Mouse (Mus musculus) A20 (cell line): Measurements from ENCODE around the gene Pskh1.

Source experiments
- DNase-seq: peaks from one replicate; pipeline ENCODE4 v3.0.0-alpha.2; 2011; ENCODE audit warnings: low read depth, low spot score

Gene Pskh1

GRCm38 (mm10) chr8:105957813-105958212 lies 57.6 kb downstream of the Pskh1 start:
- no peak for DNase-seq

- DNase-seq: no peak
These were observed 59.1 kb downstream of the Pskh1 start for GRCm38 (mm10) chr8:105959350-105959749.

- DNase-seq: no peak
These were observed 60.9 kb downstream of the Pskh1 start for GRCm38 (mm10) chr8:105961101-105961500.

GRCm38 (mm10) chr8:105961536-105961935 lies 61.3 kb downstream of the Pskh1 start:
- DNase-seq: no peak

- DNase-seq: no peak
These were observed 64.4 kb downstream of the Pskh1 start for GRCm38 (mm10) chr8:105964506-105965265.

- no peak for DNase-seq
These were observed 65.1 kb downstream of the Pskh1 start for GRCm38 (mm10) chr8:105965266-105965904.

GRCm38 (mm10) chr8:105965905-105966341 lies 65.7 kb downstream of the Pskh1 start, which contains the start of gene Slc12a4:
Gene Slc12a4 (minus strand): TSS chr8:105966097.
- peak; percentile 84 for DNase-seq

- no peak for DNase-seq
These were observed 66.6 kb downstream of the Pskh1 start for GRCm38 (mm10) chr8:105966692-105967311.

- DNase-seq: no peak
These were observed 69.1 kb downstream of the Pskh1 start for GRCm38 (mm10) chr8:105969367-105969766.

GRCm38 (mm10) chr8:105971019-105971720 lies 70.9 kb downstream of the Pskh1 start:
- DNase-seq: no peak

- DNase-seq: no peak
These were observed 75.1 kb downstream of the Pskh1 start for GRCm38 (mm10) chr8:105975363-105975762.

GRCm38 (mm10) chr8:105979325-105979724 lies 79.1 kb downstream of the Pskh1 start, which contains the start of gene Dpep3:
Gene Dpep3 (minus strand): TSS chr8:105979429.
- peak; percentile 53 for DNase-seq

GRCm38 (mm10) chr8:105981146-105981545 lies 80.9 kb downstream of the Pskh1 start:
- no peak for DNase-seq
